Mouse (Mus musculus) CH12.LX (cell line): ENCODE data around the gene Lrrc75a. TPM values are rescaled to one million over a fixed set of nuclear protein-coding genes. Genes with fewer than 3 reads are reported as not detected.

Source experiments
- DNase-seq: peaks from one replicate; pipeline ENCODE4 v3.0.0-alpha.2; 2013; ENCODE audit errors: extremely low read depth
- H3K27ac ChIP-seq: 2 replicates; pipeline ENCODE4 v1.5.1; 2012; ENCODE audit warnings: low read depth, mild to moderate bottlenecking, control low read depth, moderate library complexity; ENCODE audit not compliant: insufficient read depth
- H3K27me3 ChIP-seq: replicated peaks from 2 replicates; pipeline ENCODE3; 2012; ENCODE audit warnings: inconsistent platforms
- H3K36me3 ChIP-seq, 2 experiments: replicated peaks in 1 of 2; 2 replicates each; pipeline versions ENCODE3 to v1.6.1; 2012; ENCODE audit warnings: inconsistent platforms in 1 of 2, low read length in 1 of 2, mild to moderate bottlenecking in 1 of 2, mixed read lengths in 1 of 2, moderate library complexity in 1 of 2; ENCODE audit not compliant: control insufficient read depth in 1 of 2, insufficient read depth in 1 of 2
- H3K4me1 ChIP-seq, 2 experiments: 2 replicates each; pipeline ENCODE4 v1.6.1; 2012; ENCODE audit warnings: inconsistent platforms in 1 of 2, moderate library complexity in 1 of 2; ENCODE audit not compliant: insufficient read depth in 2 of 2, control insufficient read depth in 1 of 2
- H3K4me2 ChIP-seq: 2 replicates; pipeline ENCODE4 v1.6.1; 2012; ENCODE audit warnings: low read depth, mild to moderate bottlenecking, control low read depth; ENCODE audit not compliant: poor library complexity, insufficient read depth, severe bottlenecking
- H3K4me3 ChIP-seq, 3 experiments: fragments of 150-350 bp in 1 of 3; sonication (generic) in 1 of 3; replicated peaks in 1 of 3; 2 replicates each; pipeline versions ENCODE3 to v1.5.1; 2011 to 2012; ENCODE audit warnings: low read depth in 2 of 3, low read length in 2 of 3, mild to moderate bottlenecking in 2 of 3, moderate library complexity in 2 of 3, control low read depth in 1 of 3, improper control_type of control experiment in 1 of 3, inconsistent platforms in 1 of 3, mixed read lengths in 1 of 3; ENCODE audit not compliant: poor library complexity in 1 of 3
- H3K79me2 ChIP-seq: replicated peaks from 2 replicates; pipeline ENCODE4 v1.6.1; 2012; ENCODE audit warnings: mild to moderate bottlenecking, moderate library complexity; ENCODE audit not compliant: control insufficient read depth, poor library complexity, insufficient read depth, severe bottlenecking; ENCODE audit errors: extremely low read depth
- H3K9ac ChIP-seq: 2 replicates; pipeline ENCODE4 v1.6.1; 2012; ENCODE audit warnings: low read depth, mild to moderate bottlenecking, control low read depth, moderate library complexity; ENCODE audit not compliant: insufficient read depth
- H3K9me3 ChIP-seq: replicated peaks from 2 replicates; pipeline ENCODE3; 2012; ENCODE audit warnings: low read length, inconsistent platforms, mixed read lengths
- BHLHE40 ChIP-seq: IDR thresholded peaks from 2 replicates; pipeline ENCODE4 v1.6.1; 2011; ENCODE audit warnings: mild to moderate bottlenecking, low read depth, low read length, improper control_type of control experiment
- CHD1 ChIP-seq: IDR thresholded peaks from 2 replicates; pipeline ENCODE4 v1.6.1; 2012; ENCODE audit warnings: low read depth, low read length, improper control_type of control experiment, inconsistent platforms
- CHD2 ChIP-seq: IDR thresholded peaks from 2 replicates; pipeline ENCODE4 v1.6.1; 2011; ENCODE audit warnings: low read length, improper control_type of control experiment
- CTCF ChIP-seq, 2 experiments: IDR thresholded peaks in 1 of 2; conservative IDR thresholded peaks in 1 of 2; 2 replicates each; pipeline ENCODE4 v1.5.1; 2011 to 2012; ENCODE audit warnings: low read depth in 2 of 2, low read length in 2 of 2, improper control_type of control experiment in 1 of 2, inconsistent platforms in 1 of 2, mild to moderate bottlenecking in 1 of 2, moderate library complexity in 1 of 2
- E2F4 ChIP-seq: IDR thresholded peaks from 2 replicates; pipeline ENCODE4 v1.6.1; 2011; ENCODE audit warnings: low read depth, low read length, improper control_type of control experiment; ENCODE audit not compliant: insufficient replicate concordance
- ELF1 ChIP-seq: IDR thresholded peaks from 2 replicates; pipeline ENCODE4 v1.6.1; 2014; ENCODE audit warnings: low read depth, mild to moderate bottlenecking, inconsistent platforms, low read length, improper control_type of control experiment
- EP300 ChIP-seq: IDR thresholded peaks from 2 replicates; pipeline ENCODE4 v1.6.1; 2011; ENCODE audit warnings: low read length, improper control_type of control experiment
- ETS1 ChIP-seq: conservative IDR thresholded peaks from 2 replicates; pipeline ENCODE4 v1.6.1; 2012; ENCODE audit warnings: low read depth, mild to moderate bottlenecking, inconsistent platforms, low read length, improper control_type of control experiment, moderate library complexity
- GABPA ChIP-seq: IDR thresholded peaks from 2 replicates; pipeline ENCODE4 v1.6.1; 2012; ENCODE audit warnings: low read depth, low read length, improper control_type of control experiment, inconsistent platforms; ENCODE audit not compliant: insufficient replicate concordance
- HCFC1 ChIP-seq: IDR thresholded peaks from 2 replicates; pipeline ENCODE4 v1.6.1; 2012; ENCODE audit warnings: low read depth, mild to moderate bottlenecking, inconsistent platforms, low read length, improper control_type of control experiment
- IRF4 ChIP-seq: IDR thresholded peaks from 2 replicates; pipeline ENCODE4 v1.6.1; 2014; ENCODE audit warnings: low read depth, mild to moderate bottlenecking, inconsistent platforms, low read length, improper control_type of control experiment
- JUN ChIP-seq: IDR thresholded peaks from 2 replicates; pipeline ENCODE4 v1.6.1; 2011; ENCODE audit warnings: low read depth, mild to moderate bottlenecking, low read length, improper control_type of control experiment, moderate library complexity; ENCODE audit not compliant: insufficient read depth
- JUND ChIP-seq: conservative IDR thresholded peaks from 2 replicates; pipeline ENCODE4 v1.6.1; 2011; ENCODE audit warnings: low read depth, low read length, improper control_type of control experiment
- KAT2A ChIP-seq: IDR thresholded peaks from 2 replicates; pipeline ENCODE4 v1.6.1; 2012; ENCODE audit warnings: low read length, improper control_type of control experiment, inconsistent platforms; ENCODE audit not compliant: insufficient replicate concordance
- MAFK ChIP-seq: IDR thresholded peaks from 2 replicates; pipeline ENCODE4 v1.6.1; 2011; ENCODE audit warnings: low read length, improper control_type of control experiment; ENCODE audit not compliant: insufficient replicate concordance
- MAX ChIP-seq: IDR thresholded peaks from 2 replicates; pipeline ENCODE4 v1.6.1; 2011; ENCODE audit warnings: low read length, improper control_type of control experiment
- MAZ ChIP-seq: IDR thresholded peaks from 2 replicates; pipeline ENCODE4 v1.6.1; 2012; ENCODE audit warnings: low read depth, mild to moderate bottlenecking, inconsistent platforms, low read length, improper control_type of control experiment, moderate library complexity
- MEF2A ChIP-seq: IDR thresholded peaks from 2 replicates; pipeline ENCODE4 v1.6.1; 2014; ENCODE audit warnings: low read depth, mild to moderate bottlenecking, inconsistent platforms, low read length, improper control_type of control experiment, borderline replicate concordance
- MXI1 ChIP-seq: IDR thresholded peaks from 2 replicates; pipeline ENCODE4 v1.6.1; 2011; ENCODE audit warnings: mild to moderate bottlenecking, low read depth, low read length, improper control_type of control experiment
- MYC ChIP-seq: IDR thresholded peaks from 2 replicates; pipeline ENCODE4 v1.6.1; 2011; ENCODE audit warnings: low read depth, mild to moderate bottlenecking, improper control_type of control experiment, low read length
- NELFE ChIP-seq: IDR thresholded peaks from 2 replicates; pipeline ENCODE4 v1.6.1; 2011; ENCODE audit warnings: low read depth, low read length, improper control_type of control experiment
- NRF1 ChIP-seq: IDR thresholded peaks from 2 replicates; pipeline ENCODE4 v1.6.1; 2014; ENCODE audit warnings: low read depth, mild to moderate bottlenecking, inconsistent platforms, low read length, improper control_type of control experiment, moderate library complexity
- PAX5 ChIP-seq: IDR thresholded peaks from 2 replicates; pipeline ENCODE4 v1.6.1; 2012; ENCODE audit warnings: low read length, inconsistent platforms, mixed read lengths
- POLR2A ChIP-seq: IDR thresholded peaks from 2 replicates; pipeline ENCODE4 v1.6.1; 2011; ENCODE audit warnings: low read depth, mild to moderate bottlenecking, improper control_type of control experiment, low read length
- POLR2AphosphoS2 ChIP-seq: IDR thresholded peaks from 2 replicates; pipeline ENCODE4 v1.6.1; 2011; ENCODE audit warnings: low read depth, low read length, improper control_type of control experiment
- RAD21 ChIP-seq: IDR thresholded peaks from 2 replicates; pipeline ENCODE4 v1.6.1; 2011; ENCODE audit warnings: low read depth, mild to moderate bottlenecking, low read length, improper control_type of control experiment, moderate library complexity
- RCOR1 ChIP-seq: conservative IDR thresholded peaks from 2 replicates; pipeline ENCODE4 v1.6.1; 2012; ENCODE audit warnings: low read depth, mild to moderate bottlenecking, inconsistent platforms, low read length, improper control_type of control experiment
- SIN3A ChIP-seq: IDR thresholded peaks from 2 replicates; pipeline ENCODE4 v1.6.1; 2012; ENCODE audit warnings: low read length, improper control_type of control experiment, inconsistent platforms
- SMC3 ChIP-seq: IDR thresholded peaks from 2 replicates; pipeline ENCODE4 v1.6.1; 2011; ENCODE audit warnings: low read depth, low read length, improper control_type of control experiment
- TBP ChIP-seq: conservative IDR thresholded peaks from 2 replicates; pipeline ENCODE4 v1.6.1; 2011; ENCODE audit warnings: low read depth, low read length, improper control_type of control experiment
- TCF12 ChIP-seq: IDR thresholded peaks from 2 replicates; pipeline ENCODE4 v1.6.1; 2014; ENCODE audit warnings: low read depth, mild to moderate bottlenecking, inconsistent platforms, low read length, improper control_type of control experiment
- UBTF ChIP-seq: IDR thresholded peaks from 2 replicates; pipeline ENCODE4 v1.6.1; 2012; ENCODE audit warnings: low read depth, mild to moderate bottlenecking, inconsistent platforms, low read length, improper control_type of control experiment, moderate library complexity
- USF1 ChIP-seq: IDR thresholded peaks from 2 replicates; pipeline ENCODE4 v1.6.1; 2014; ENCODE audit warnings: low read depth, mild to moderate bottlenecking, inconsistent platforms, low read length, improper control_type of control experiment
- USF2 ChIP-seq: conservative IDR thresholded peaks from 2 replicates; pipeline ENCODE4 v1.6.1; 2011; ENCODE audit warnings: low read depth, low read length, improper control_type of control experiment
- ZC3H11A ChIP-seq: IDR thresholded peaks from 2 replicates; pipeline ENCODE4 v1.6.1; 2012; ENCODE audit warnings: low read depth, mild to moderate bottlenecking, inconsistent platforms, low read length, improper control_type of control experiment
- ZKSCAN1 ChIP-seq: IDR thresholded peaks from 2 replicates; pipeline ENCODE4 v1.6.1; 2012; ENCODE audit warnings: low read depth, inconsistent platforms, low read length, improper control_type of control experiment, borderline replicate concordance
- ZMIZ1 ChIP-seq: IDR thresholded peaks from 2 replicates; pipeline ENCODE4 v1.6.1; 2012; ENCODE audit warnings: low read depth, mild to moderate bottlenecking, inconsistent platforms, low read length, improper control_type of control experiment
- ZNF384 ChIP-seq: IDR thresholded peaks from 2 replicates; pipeline ENCODE4 v1.6.1; 2012; ENCODE audit warnings: low read depth, low read length, improper control_type of control experiment, inconsistent platforms
- dilution Hi-C: fragments of 300-500 bp; cut with MboI; formaldehyde crosslinking; loops from 2 replicates; pipeline ENCODE4 v1.14.3; 2020; ENCODE audit warnings: low sequenced_read_pairs; ENCODE audit not compliant: extremely low pct_unique_long_range_greater_than_20kb, extremely low pct_ligation_motif_present
- in situ Hi-C: fragments of 300-500 bp; cut with MboI; formaldehyde crosslinking; loops from 3 replicates; pipeline ENCODE4 v1.14.3; 2019; ENCODE audit warnings: low sequenced_read_pairs, low pct_ligation_motif_present, low pct_unique_long_range_greater_than_20kb, mixed read lengths
- polyA plus RNA-seq: library from polyadenylated mRNA; unstranded; fragments of >175 nt; gene quantifications from 2 replicates; pipeline ENCODE4 v1.2.1, GENCODE M21; 2012; ENCODE audit warnings: low read depth; ENCODE audit not compliant: insufficient read length
- total RNA-seq, 2 experiments: library from RNA; depleted of rRNA; stranded (reverse); fragments of 300-350 nt in 1 of 2; fragments of >200 nt in 1 of 2; gene quantifications; 2 replicates each; pipeline ENCODE4 v1.2.3; 2012 to 2014

Gene Lrrc75a
- total and polyA plus RNA-seq, 3 experiments = 1.3 to 12.6 (median 1.8) TPM

- Histone ChIP-seq H3K9me3 (no peaks in the 10 kb centered on the region), H3K36me3 (no peaks in the 10 kb centered on the region), H3K27me3 (no peaks in the 10 kb centered on the region), H3K79me2 (no peaks in the 10 kb centered on the region), H3K4me3 (no peak overlapping the region), H3K4me2 (no peak overlapping the region), H3K27ac (no peak overlapping the region), H3K4me1 (peaks cover 0 to 9% of the 10 kb centered on the region in 2 experiments; a peak in 2 of 4 replicates), H3K9ac (0 out of 2 replicates have a peak overlapping the region, but pooled peaks have one; percentile 22)
- no peak for TF ChIP-seq UBTF
- peak; percentile 94 to 95 for TF ChIP-seq CTCF (conservative IDR thresholded peaks at IDR 0.05 in 1 of 2, IDR thresholded peaks at IDR 0.05 in 1 of 2; ENCODE audit: low read depth in 2 of 2, low read length in 2 of 2)
- TF ChIP-seq ZC3H11A = no peak; the same call in 1 of the 2 replicates
- peak; percentile 47; the same call in 1 of the 2 replicates for TF ChIP-seq HCFC1
- peak; percentile 88 for TF ChIP-seq SMC3
- no peak for TF ChIP-seq ZKSCAN1
- TF ChIP-seq MEF2A = peak; percentile 48; the same call in 1 of the 2 replicates
- peak; percentile 24; the same call in 1 of the 2 replicates for TF ChIP-seq MAZ
- TF ChIP-seq MXI1 = no peak
- peak; percentile 83; the same call in 1 of the 2 replicates for TF ChIP-seq MYC
- peak; percentile 70; the same call in 1 of the 2 replicates for TF ChIP-seq IRF4
- no peak for TF ChIP-seq JUN
- TF ChIP-seq ELF1 = no peak; the same call in 1 of the 2 replicates
- TF ChIP-seq ZNF384 = peak; percentile 77
- peak; percentile 46; the same call in 1 of the 2 replicates for TF ChIP-seq NRF1
- TF ChIP-seq GABPA = no peak
- no peak for TF ChIP-seq BHLHE40
- TF ChIP-seq RCOR1 = no peak
- no peak for TF ChIP-seq E2F4
- TF ChIP-seq SIN3A = peak; percentile 59; the same call in 1 of the 2 replicates
- no peak for TF ChIP-seq MAX
- no peak for TF ChIP-seq ZMIZ1
- TF ChIP-seq JUND = no peak
- TF ChIP-seq KAT2A = no peak
- peak; percentile 82 for TF ChIP-seq RAD21
- no peak for TF ChIP-seq MAFK
- no peak for TF ChIP-seq USF2
- TF ChIP-seq EP300 = no peak
- peak; percentile 68 for TF ChIP-seq CHD2
- peak; percentile 84 for TF ChIP-seq TBP
- TF ChIP-seq POLR2AphosphoS2 = no peak
- peak; percentile 46; the same call in 1 of the 2 replicates for TF ChIP-seq TCF12
- TF ChIP-seq USF1 = no peak
- peak; percentile 55 for TF ChIP-seq NELFE
- TF ChIP-seq POLR2A = no peak
- TF ChIP-seq ETS1 = no peak
- no peak; the same call in 1 of the 2 replicates for TF ChIP-seq CHD1
- TF ChIP-seq PAX5 = no peak
- dilution Hi-C loops (no loop called here), in situ Hi-C loops (no loop called here)
- peak; percentile 93 for DNase-seq
Measured at GRCm38 (mm10) chr11:62693299-62694184, 45.2 kb upstream of the Lrrc75a start.
